Mouse (Mus musculus) kidney, postnatal 14 days (tissue): ENCODE results near the gene BC051665.

ENCODE experiments used
- DNase-seq: peaks from one replicate; pipeline ENCODE4 v3.0.0; 2022; ENCODE audit warnings: mixed read lengths

Gene BC051665

GRCm38 (mm10) chr13:60786264-60786663 lies at the start of gene BC051665:
Gene BC051665, minus strand, starts transcription at chr13:60786364.
- DNase-seq = no peak

- DNase-seq = peak; percentile 30
Measured at GRCm38 (mm10) chr13:60826052-60826451, 39.9 kb upstream of the BC051665 start.

- no peak for DNase-seq
Measured at GRCm38 (mm10) chr13:60820486-60821175, 34.5 kb upstream of the BC051665 start.

- DNase-seq = peak; percentile 40
Measured at GRCm38 (mm10) chr13:60819469-60819868, 33.3 kb upstream of the BC051665 start.

GRCm38 (mm10) chr13:60813722-60814121 lies 27.6 kb upstream of the BC051665 start:
- no peak for DNase-seq

- no peak for DNase-seq
Measured at GRCm38 (mm10) chr13:60812768-60813167, 26.6 kb upstream of the BC051665 start.

- DNase-seq = no peak
Measured at GRCm38 (mm10) chr13:60809690-60810089, 23.5 kb upstream of the BC051665 start.

- DNase-seq = no peak
Measured at GRCm38 (mm10) chr13:60802749-60803148, 16.6 kb upstream of the BC051665 start, which contains the start of gene Ctsll3. Gene Ctsll3, minus strand, starts transcription at chr13:60802849.

GRCm38 (mm10) chr13:60789466-60789865 lies 3.3 kb upstream of the BC051665 start:
- no peak for DNase-seq

GRCm38 (mm10) chr13:60783301-60783700 lies 2.9 kb downstream of the BC051665 start:
- DNase-seq = no peak

GRCm38 (mm10) chr13:60780534-60780933 lies 5.6 kb downstream of the BC051665 start:
- no peak for DNase-seq

GRCm38 (mm10) chr13:60761161-60761560 lies 25.0 kb downstream of the BC051665 start:
- no peak for DNase-seq

- DNase-seq = no peak
Measured at GRCm38 (mm10) chr13:60760392-60760791, 25.8 kb downstream of the BC051665 start.

- DNase-seq = peak; percentile 65
Measured at GRCm38 (mm10) chr13:60759136-60759535, 27.0 kb downstream of the BC051665 start.

- no peak for DNase-seq
Measured at GRCm38 (mm10) chr13:60757292-60757691, 28.9 kb downstream of the BC051665 start.

GRCm38 (mm10) chr13:60755251-60755650 lies 30.9 kb downstream of the BC051665 start:
- DNase-seq = no peak

GRCm38 (mm10) chr13:60753216-60753615 lies 32.9 kb downstream of the BC051665 start:
- no peak for DNase-seq

GRCm38 (mm10) chr13:60750930-60751329 lies 35.2 kb downstream of the BC051665 start:
- DNase-seq = no peak

- no peak for DNase-seq
Measured at GRCm38 (mm10) chr13:60748556-60748955, 37.6 kb downstream of the BC051665 start.

GRCm38 (mm10) chr13:60747201-60747600 lies 39.0 kb downstream of the BC051665 start:
- no peak for DNase-seq

- DNase-seq = no peak
Measured at GRCm38 (mm10) chr13:60746271-60746670, 39.9 kb downstream of the BC051665 start.

GRCm38 (mm10) chr13:60745358-60745757 lies 40.8 kb downstream of the BC051665 start:
- no peak for DNase-seq

- no peak for DNase-seq
Measured at GRCm38 (mm10) chr13:60744736-60745135, 41.4 kb downstream of the BC051665 start.

- DNase-seq = peak; percentile 87
Measured at GRCm38 (mm10) chr13:60744078-60744460, 42.1 kb downstream of the BC051665 start.
